Mouse (Mus musculus): ENCODE results near the gene Ppp1r37. TPM values are rescaled to one million over a fixed set of nuclear protein-coding genes. Genes with fewer than 3 reads are reported as not detected.

Ppp1r37 gene
- total RNA-seq, 2 experiments from 2014 or later, result 59.2 to 60.8 TPM

GRCm38 (mm10) chr7:19501658-19502057, 61.2 kb downstream of the Ppp1r37 start:
- DNase-seq, result peak; percentile 75

- no peak for DNase-seq
These were observed 62.2 kb downstream of the Ppp1r37 start for GRCm38 (mm10) chr7:19500420-19501363.

DNA sequence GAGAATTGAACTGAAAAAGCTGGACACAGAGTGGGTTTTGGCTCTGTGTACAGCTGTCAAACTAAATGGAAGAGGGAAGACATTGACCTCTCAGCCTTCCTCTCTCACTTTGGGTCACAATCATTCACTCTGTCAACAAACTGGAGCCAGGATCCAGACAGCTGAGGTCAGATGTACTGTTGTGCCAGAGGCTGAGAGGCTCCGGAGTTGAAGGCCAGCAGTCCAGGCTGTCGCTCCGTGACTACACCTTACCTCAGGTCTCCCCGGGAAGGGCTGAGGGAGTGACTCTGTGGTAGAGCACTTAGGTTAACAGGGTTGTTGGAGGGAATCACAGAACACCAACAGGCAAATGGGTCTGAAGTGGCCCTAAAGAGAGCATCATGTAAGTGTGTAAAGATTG, 64.5 kb downstream of the Ppp1r37 start:
- peak; percentile 54 for DNase-seq

DNA sequence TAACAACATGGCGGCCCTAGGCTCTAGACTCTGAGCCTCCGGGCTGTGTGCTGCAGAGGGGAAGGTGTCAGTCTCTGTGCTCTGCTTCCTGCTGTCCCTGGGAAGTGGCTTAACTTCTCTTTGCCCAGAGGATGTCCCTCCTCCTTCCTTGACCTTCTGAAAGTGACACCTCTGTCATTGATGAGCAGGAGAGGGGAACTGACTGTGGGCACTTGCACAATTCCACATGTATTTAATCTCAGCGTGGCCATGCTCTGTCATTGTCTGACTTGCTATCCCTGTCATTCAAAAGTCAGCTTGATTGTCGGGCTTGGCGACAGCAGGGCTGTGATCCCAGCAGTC, 66.7 kb downstream of the Ppp1r37 start:
- DNase-seq, result no peak

- peak; percentile 83 for DNase-seq
These were observed 67.2 kb downstream of the Ppp1r37 start for GRCm38 (mm10) chr7:19495521-19496213.

DNA sequence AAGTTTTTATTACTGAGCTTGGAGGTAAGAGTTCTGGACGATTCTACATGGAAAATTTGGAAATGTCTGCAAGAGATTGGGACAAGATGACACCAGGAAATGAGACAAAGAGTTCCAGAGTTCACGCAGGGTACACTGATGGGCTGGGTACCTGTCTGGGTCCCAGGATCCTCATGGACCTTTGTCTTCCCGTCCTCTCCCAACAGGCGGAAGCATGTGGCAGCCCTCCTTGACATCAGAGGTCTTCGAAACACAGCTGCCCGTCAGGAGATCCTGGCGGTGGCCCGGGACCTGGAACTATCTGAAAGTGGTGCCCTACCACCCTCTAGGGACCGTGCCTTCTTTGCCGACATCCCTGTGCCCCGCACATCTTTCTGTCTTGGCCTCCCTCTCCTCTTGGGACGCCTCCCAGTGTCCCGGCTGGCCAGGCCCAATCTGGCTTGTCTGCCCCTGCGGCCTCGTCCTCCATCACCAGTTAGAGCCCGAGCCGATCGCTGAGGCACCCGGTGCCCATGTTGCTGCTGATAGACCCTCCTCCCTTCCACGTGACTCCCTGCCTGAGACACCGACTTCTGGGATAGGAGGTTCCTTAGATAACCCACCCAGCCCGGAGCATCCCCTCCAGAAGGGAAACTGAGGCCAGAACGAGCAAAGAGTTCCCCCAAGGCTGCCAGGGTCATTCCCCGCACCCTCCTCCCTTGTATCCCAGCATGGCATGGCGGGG, 68.0 kb downstream of the Ppp1r37 start:
- DNase-seq, result peak; percentile 49

DNA sequence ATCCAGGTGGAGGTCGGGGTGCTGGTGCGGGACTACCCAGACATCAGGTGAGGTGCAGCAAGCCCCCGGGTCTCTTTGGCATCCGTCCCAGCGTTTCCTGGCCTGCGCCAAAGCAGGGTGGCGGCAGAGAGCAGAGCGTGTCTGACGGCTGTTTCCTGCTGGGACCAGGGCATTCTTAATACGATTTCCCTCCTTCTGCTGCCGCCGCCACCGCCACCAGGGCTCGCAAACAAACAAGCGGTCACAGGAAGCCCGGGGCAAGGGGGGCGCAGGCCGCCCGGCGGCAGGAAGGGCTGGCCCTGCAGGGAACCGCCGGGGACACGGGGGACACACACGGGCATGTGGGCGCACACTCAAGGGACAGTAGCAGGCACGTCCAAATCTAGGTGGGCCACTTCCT, 71.1 kb downstream of the Ppp1r37 start:
- DNase-seq, result peak; percentile 68

DNA sequence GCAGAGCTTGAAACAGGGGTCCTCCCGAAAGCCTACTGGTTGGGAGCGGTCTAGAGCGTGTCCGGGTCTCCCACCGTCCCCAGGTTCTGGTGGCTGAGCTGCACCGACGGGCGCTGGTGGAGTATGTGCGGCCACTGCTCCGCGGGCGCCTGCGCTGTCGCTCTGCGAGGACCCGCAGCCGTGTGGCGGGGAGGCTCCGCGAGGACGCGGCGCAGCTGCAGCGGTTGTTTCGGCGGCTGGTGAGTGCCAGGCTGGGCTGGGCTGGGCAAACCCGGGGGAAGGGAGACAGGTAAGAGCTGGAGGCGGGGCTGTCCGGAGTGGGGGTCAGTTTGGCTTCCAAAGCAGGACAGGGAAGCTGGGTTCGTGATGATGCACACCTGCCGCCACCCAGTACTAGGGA, 73.4 kb downstream of the Ppp1r37 start:
- DNase-seq, result no peak

GRCm38 (mm10) chr7:19486549-19486948, 76.3 kb downstream of the Ppp1r37 start:
- no peak for DNase-seq

DNA sequence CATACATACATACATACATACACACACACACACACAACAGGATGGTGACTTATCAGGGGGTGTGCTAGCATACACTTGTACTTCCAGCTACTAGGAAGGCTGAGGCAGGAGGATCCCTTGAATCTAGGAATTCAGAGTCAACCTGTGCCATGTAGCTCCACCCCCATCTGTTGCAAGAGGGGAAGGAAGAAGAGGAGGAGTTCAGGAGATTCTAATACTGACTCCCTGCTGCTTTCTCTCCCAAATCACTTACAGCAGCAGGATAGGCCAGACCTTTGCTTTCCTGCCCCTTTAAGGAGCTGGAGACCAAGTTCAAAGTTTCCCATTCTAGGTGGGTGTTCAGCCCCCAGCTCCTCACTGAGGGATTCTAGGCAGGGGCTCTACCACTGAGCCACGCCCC, 77.4 kb downstream of the Ppp1r37 start:
- DNase-seq, result no peak

DNA sequence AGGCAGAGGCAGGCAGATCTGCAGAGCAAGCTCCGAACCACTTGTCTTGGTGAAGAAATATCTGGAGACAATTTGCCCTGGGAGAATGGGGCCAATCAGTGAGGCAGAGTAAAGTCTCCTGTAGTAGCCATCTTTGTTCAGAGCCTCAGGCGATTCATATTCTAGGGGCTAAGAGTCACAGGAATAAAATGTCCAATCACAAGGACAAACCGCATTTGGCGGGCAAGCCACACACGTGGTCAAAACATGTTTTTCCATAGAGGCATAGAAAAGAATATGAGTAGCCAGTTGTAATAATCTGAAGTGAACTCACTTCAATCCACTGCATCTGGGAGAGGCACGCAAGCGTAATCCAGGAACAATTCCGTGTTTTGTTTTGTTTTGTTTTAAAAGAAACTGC, 79.6 kb downstream of the Ppp1r37 start:
- DNase-seq, result no peak

Other genes with a start within 250 kb of the Ppp1r37 start
- gene Ercc1, start 218.3 kb downstream of the Ppp1r37 start, total RNA-seq (2021), result 10 to 100 TPM; 37.1 to 41.3 TPM
- gene Cd3eap, start 203.6 kb downstream of the Ppp1r37 start, total RNA-seq (2021), result 10 to 100 TPM; 11.5 to 11.7 TPM
- 1 to 10 TPM; 5.0 to 6.0 TPM for gene Ppp1r13l, start 203.3 kb downstream of the Ppp1r37 start, total RNA-seq (2021)
- 10 to 100 TPM; 18.8 to 29.0 TPM for gene Ercc2, start 181.1 kb downstream of the Ppp1r37 start, total RNA-seq (2021)
- gene Klc3, start 159.0 kb downstream of the Ppp1r37 start, total RNA-seq (2021), result 1 to 10 TPM; 1.4 to 1.7 TPM
- gene Ckm, start 158.3 kb downstream of the Ppp1r37 start, total RNA-seq (2021), result 100 to 1,000 TPM; 346 to 973 TPM
- 10 to 100 TPM; 35.0 to 37.1 TPM for gene Mark4, start 104.3 kb downstream of the Ppp1r37 start, total RNA-seq (2021)
- gene Exoc3l2, start 99.7 kb downstream of the Ppp1r37 start, total RNA-seq (2021), result 10 to 100 TPM; 17.4 to 17.9 TPM
- gene Bloc1s3, start 54.7 kb downstream of the Ppp1r37 start, total RNA-seq (2021), result 1 to 10 TPM; 5.2 to 5.4 TPM
- gene Trappc6a, start 54.7 kb downstream of the Ppp1r37 start, total RNA-seq (2021), result 10 to 100 TPM; 76.6 to 80.9 TPM
- gene Nkpd1, start 45.2 kb downstream of the Ppp1r37 start, total RNA-seq (2021), result under 1 TPM; 0.18 to 0.21 TPM
- gene Zfp296, start 14.2 kb upstream of the Ppp1r37 start, total RNA-seq (2021), result under 1 TPM; 0.55 to 0.60 TPM
- gene Gemin7, start 14.5 kb upstream of the Ppp1r37 start, total RNA-seq (2021), result 10 to 100 TPM; 54.7 to 56.2 TPM
- 10 to 100 TPM; 29.6 to 58.3 TPM for gene Clasrp, start 41.4 kb upstream of the Ppp1r37 start, total RNA-seq (2021)
- 10 to 100 TPM; 18.8 to 21.6 TPM for gene Relb, start 66.4 kb upstream of the Ppp1r37 start, total RNA-seq (2021)
- gene Clptm1, start 102.0 kb upstream of the Ppp1r37 start, total RNA-seq (2021), result 100 to 1,000 TPM; 108 to 117 TPM
- 100 to 1,000 TPM in 1 of 2 experiments, 10 to 100 TPM in 1; 52.0 to 144 TPM for gene Apoc2, start 114.9 kb upstream of the Ppp1r37 start, total RNA-seq (2021)
- gene Gm44805, start 118.3 kb upstream of the Ppp1r37 start, total RNA-seq (2021), result 1 to 10 TPM; 1.3 to 1.5 TPM
- gene Apoc4, start 118.4 kb upstream of the Ppp1r37 start, total RNA-seq (2021), result 100 to 1,000 TPM; 211 to 416 TPM
- gene Apoc1, start 129.6 kb upstream of the Ppp1r37 start, total RNA-seq (2021), result 1,000 to 10,000 TPM in 1 of 2 experiments, 100 to 1,000 TPM in 1; 910 to 1,570 TPM
- gene Apoe, start 136.1 kb upstream of the Ppp1r37 start, total RNA-seq (2021), result 1,000 to 10,000 TPM; 1,872 to 4,173 TPM
- 100 to 1,000 TPM; 157 to 171 TPM for gene Tomm40, start 152.4 kb upstream of the Ppp1r37 start, total RNA-seq (2021)
- gene Nectin2, start 187.4 kb upstream of the Ppp1r37 start, total RNA-seq (2021), result 100 to 1,000 TPM in 1 of 2 experiments, 10 to 100 TPM in 1; 86.7 to 106 TPM
- gene Bcam, start 207.9 kb upstream of the Ppp1r37 start, total RNA-seq (2021), result 10 to 100 TPM; 62.4 to 75.1 TPM
- gene Cblc, start 233.7 kb upstream of the Ppp1r37 start, total RNA-seq (2021), result 1 to 10 TPM; 1.8 to 3.2 TPM